Mouse (Mus musculus) A20 (cell line): ENCODE measurements around the gene Nrxn2.

Experiments used
- DNase-seq: peaks from one replicate; pipeline ENCODE4 v3.0.0-alpha.2; 2011; ENCODE audit warnings: low read depth, low spot score

The Nrxn2 gene

GRCm38 (mm10) chr19:6493219-6493618 lies 74.7 kb downstream of the Nrxn2 start:
- DNase-seq: no peak

GRCm38 (mm10) chr19:6494032-6494431 lies 75.5 kb downstream of the Nrxn2 start:
- DNase-seq: no peak

GRCm38 (mm10) chr19:6494504-6495170 lies 76.1 kb downstream of the Nrxn2 start:
- no peak for DNase-seq

- no peak for DNase-seq
Measured at GRCm38 (mm10) chr19:6495714-6496113, 77.2 kb downstream of the Nrxn2 start.

GRCm38 (mm10) chr19:6496462-6497149 lies 78.1 kb downstream of the Nrxn2 start:
- DNase-seq: no peak

GRCm38 (mm10) chr19:6497150-6497801 lies 78.7 kb downstream of the Nrxn2 start:
- DNase-seq: no peak

- DNase-seq: no peak
Measured at GRCm38 (mm10) chr19:6497803-6498202, 79.3 kb downstream of the Nrxn2 start.

- no peak for DNase-seq
Measured at GRCm38 (mm10) chr19:6498350-6499131, 80.0 kb downstream of the Nrxn2 start.

- DNase-seq: no peak
Measured at GRCm38 (mm10) chr19:6499860-6500635, 81.5 kb downstream of the Nrxn2 start.

- DNase-seq: no peak
Measured at GRCm38 (mm10) chr19:6500636-6501025, 82.1 kb downstream of the Nrxn2 start.

- DNase-seq: peak; percentile 22
Measured at GRCm38 (mm10) chr19:6502035-6502541, 83.6 kb downstream of the Nrxn2 start.

GRCm38 (mm10) chr19:6502543-6503319 lies 84.2 kb downstream of the Nrxn2 start:
- DNase-seq: no peak

GRCm38 (mm10) chr19:6503926-6504655 lies 85.6 kb downstream of the Nrxn2 start:
- DNase-seq: no peak

GRCm38 (mm10) chr19:6504656-6505045 lies 86.1 kb downstream of the Nrxn2 start:
- DNase-seq: no peak

- DNase-seq: no peak
Measured at GRCm38 (mm10) chr19:6507393-6507792, 88.9 kb downstream of the Nrxn2 start.

GRCm38 (mm10) chr19:6509881-6510280 lies 91.3 kb downstream of the Nrxn2 start:
- no peak for DNase-seq

GRCm38 (mm10) chr19:6510546-6510945 lies 92.0 kb downstream of the Nrxn2 start:
- DNase-seq: no peak

GRCm38 (mm10) chr19:6513389-6514139 lies 95.0 kb downstream of the Nrxn2 start:
- DNase-seq: no peak

- DNase-seq: no peak
Measured at GRCm38 (mm10) chr19:6514940-6515339, 96.4 kb downstream of the Nrxn2 start.
